Mouse (Mus musculus): ENCODE data around the gene Trio.

Trio gene

DNA sequence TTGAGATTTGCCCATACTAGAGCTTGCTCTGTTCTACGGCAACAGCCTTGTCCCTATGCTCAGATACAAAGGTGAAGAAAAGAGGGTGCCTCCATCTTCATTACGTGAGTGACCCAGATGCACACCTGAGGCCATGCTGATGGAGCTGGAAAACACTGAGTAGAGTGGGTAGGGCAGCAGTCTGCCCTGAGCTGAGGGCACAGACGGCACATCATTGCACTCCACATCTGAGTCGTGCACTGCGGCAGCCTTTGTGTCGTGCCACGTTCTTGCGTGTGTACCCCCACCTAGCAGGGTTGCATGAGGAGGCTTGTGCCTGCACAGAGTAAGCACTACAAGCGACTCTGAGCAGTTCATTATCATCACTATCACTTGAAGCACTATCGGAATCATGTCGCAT, 80.8 kb downstream of the Trio start:
- DNase-seq (ENCODE audit: low spot score): no peak

DNA sequence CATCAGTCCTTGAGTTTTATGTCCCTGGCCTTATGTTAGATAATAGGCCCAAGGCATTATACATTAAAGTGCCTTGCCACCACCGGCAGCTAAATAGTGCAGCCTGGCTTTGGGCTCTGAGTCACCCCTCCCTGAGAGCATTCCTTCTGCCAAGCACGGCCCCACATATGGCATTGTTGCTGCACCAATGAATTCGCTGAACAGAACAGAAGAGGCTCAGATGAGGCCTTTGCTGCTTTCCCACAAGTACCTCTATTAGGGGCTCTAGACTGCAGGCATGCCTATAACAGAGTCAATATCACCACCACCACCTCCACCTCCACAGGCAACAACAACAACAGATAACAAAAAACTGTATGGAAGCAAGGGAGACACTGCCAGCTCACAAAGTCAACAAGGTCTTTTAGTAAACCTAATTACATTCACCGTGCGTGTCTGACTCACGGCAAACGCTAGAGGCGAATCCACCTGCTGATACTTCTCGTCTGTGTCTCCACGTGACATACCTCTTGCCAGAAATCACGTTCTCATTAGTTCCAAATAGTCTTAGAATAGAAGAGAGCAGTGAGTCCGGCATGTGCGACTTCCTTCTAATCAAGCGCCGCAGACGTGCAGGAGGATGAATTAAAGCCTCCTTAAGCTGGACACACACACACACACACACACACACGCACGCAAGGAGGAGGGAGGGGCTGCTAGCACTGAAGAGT, 82.0 kb downstream of the Trio start:
- DNase-seq (ENCODE audit: low spot score): no peak

DNA sequence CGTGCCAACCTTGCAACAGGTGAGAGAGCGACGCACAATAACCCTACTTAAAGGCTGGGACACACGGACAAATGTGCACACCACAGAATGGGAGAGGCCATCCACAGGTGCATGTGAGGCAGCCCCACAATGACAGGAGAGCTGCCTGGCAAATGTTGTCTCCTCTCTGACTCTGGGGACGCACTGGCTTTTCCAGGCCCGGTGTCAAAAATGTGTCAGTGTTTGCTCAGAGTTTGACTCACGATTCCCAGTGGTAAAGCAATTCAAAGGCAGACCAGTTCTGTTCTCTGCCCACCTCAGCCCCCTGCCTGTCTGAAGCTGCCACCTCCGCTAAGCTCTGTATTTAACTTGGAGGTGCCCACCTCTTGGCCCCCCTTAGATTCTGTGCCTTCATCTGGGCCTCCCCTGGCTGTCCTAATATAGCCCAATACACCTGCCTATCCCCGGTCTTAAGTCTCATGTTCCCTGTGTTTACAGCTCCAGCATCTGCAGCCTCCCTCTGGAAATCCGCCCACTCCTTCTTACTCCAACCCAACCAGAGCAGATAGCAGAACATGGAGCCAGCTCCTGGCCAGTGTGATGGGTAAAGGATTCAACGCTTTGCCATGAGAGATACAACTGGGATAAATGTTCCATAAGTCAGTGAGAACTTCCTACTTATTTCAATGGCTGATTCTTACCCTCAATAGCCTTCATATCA, 83.3 kb downstream of the Trio start:
- DNase-seq (ENCODE audit: low spot score): no peak

DNA sequence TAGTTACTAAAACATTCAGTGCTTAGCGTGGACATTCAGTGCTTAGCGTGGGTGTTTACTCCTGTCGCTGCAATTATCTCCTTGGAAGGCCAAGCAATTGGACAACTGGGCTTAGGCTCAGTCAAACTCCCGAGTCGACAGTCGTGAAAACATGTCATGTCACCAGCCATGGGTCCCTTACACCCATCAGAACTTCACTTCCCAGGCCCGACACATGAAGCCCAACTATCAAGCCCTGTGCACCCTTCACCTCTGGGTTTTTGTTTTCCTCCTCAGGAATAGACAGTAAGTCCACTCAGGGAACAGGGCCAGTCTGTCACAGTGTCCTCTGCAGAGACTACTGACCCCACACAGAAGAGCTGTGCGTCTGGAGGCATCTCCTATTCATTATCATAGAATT, 84.2 kb downstream of the Trio start:
- no peak for DNase-seq (ENCODE audit: low spot score)

DNA sequence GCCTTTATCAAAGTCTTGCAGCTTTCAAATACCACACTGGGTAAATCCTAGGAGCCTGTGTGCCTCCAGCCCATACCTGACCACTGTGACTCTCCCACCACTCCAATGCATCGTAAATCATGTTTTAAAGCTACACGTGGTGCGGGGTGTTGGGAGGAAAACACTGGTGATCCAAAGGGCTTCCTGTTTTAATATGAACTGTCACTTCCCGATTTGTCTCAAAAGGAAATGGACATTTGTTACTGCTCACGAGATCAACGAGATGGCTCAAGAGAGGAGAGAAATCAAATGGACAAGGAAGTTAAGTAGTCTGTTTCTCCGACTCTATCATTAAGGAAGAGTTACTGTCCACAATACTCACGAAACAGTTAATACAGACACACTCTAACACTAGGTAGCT, 84.6 kb downstream of the Trio start:
- DNase-seq (ENCODE audit: low spot score): no peak

DNA sequence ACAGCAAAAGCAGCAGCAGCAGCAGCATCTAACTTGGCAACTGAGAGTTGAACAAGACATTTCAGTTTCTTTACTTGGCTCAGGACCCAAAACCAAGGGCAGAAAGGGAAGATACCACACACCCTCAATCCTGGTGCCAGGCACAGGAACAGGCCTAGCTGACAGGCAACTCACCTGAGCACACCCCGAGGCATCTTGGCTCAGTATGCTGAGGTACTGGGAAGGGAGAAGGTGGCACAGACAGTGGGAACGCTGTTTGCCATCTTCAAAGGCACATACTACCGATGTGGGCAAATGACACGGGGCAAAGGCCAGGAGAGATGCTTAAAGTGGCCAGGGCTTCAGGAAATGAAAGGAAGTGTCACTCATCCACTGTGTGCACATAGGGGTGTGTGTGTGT, 85.6 kb downstream of the Trio start:
- DNase-seq (ENCODE audit: low spot score): no peak

DNA sequence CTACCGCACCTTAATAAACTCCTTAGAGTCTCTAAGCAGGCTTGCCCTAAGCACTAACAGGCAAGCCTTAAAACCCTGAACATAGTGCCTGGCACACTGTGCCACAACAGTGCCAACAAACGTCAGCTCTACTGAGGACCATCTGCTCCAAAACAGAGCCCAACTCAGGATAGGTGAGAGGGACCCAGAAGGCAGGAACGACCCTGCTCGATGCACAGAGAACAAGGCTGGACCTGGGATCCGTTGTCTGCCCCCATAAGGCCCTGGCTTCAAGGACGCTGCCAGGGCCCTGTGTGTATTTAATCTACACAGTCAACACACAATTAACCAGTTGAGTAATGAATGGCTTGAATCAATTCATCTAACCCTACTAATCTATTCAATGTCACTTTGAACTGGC, 86.8 kb downstream of the Trio start:
- no peak for DNase-seq (ENCODE audit: low spot score)

DNA sequence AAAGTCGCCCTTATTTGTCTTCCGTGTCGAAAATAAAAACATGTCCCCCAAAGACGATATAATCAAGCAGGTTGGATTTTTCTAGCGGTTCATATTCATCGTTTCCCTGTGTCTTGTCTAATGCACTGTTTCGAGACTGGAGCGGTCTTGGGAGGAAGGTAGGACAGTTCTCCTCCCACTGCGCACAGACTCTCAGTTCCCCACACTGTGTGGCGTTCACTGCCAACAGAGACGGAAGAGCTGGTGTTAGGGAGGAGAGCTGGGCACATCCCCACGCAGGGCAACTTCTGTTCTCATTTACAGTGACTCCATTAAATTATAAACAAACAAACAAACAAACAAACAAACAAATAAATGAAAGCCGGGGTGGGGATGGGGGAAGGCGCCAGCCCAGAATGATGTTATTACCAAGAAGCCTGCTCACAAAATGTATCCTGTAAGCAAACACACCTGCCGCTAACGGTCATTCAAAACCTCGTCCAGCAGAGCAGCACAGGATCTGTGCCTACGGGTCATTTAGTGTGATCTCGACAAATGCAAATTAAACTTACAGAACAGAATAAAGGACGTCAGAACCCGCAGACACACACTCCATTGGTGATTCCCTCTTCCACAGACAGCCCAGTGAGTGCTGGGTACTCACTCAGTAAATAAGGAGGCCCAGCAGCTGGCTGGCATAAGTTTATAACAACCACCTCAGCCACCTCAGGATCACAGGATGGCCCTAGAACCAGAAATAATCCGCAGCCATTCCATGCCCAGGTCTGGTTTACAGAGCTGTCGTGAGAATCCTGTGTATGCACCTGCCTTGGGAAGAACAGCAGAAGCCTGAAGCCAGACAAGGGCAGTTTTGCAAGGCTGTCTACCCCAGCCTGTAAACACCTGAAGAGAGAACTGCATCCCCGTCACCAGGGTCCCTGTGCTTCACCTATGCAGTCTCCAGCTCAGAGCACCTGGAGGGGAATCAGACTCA, 87.5 kb downstream of the Trio start:
- no peak for DNase-seq (ENCODE audit: low spot score)

DNA sequence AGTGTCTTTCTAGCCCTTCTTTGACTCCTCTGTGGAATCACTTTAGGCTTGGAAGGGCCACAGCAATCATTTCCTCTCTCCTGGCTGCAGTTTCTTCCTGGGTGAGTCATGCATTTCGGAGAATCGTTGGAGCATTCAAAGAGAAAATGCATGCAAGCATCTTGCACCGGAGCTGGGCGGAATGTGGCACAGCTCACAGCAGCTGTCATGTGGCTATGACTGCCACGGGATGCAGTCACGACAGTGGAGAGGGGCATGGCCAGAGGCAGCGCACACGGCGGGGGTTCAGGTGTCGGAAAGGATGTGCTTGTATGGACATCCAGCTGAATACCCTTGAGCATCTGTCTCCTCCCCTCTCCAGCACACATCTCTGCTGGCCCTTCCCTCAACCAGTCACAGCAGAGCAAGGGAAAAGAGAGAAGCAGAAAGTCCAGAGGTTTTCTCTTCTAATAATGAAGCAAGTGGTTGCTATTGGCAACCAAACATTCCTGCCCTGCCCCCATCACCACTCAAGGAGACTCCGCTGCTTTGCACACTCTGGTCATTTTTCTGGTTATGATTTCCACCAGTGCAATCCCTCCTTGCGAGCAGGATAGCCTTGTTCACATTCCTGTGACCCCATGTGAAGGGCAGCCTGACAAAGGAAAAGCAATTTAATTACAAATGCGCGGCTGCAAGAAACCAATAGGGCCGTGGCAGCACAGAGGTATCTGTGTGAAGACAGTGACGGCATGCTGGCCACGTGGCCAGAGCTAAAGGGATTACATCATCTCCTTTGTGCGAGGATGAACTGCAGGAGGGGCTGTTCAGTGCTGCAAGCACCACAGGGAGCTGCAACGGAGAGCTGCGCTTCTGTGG, 88.4 kb downstream of the Trio start:
- no peak for DNase-seq (ENCODE audit: low spot score)

DNA sequence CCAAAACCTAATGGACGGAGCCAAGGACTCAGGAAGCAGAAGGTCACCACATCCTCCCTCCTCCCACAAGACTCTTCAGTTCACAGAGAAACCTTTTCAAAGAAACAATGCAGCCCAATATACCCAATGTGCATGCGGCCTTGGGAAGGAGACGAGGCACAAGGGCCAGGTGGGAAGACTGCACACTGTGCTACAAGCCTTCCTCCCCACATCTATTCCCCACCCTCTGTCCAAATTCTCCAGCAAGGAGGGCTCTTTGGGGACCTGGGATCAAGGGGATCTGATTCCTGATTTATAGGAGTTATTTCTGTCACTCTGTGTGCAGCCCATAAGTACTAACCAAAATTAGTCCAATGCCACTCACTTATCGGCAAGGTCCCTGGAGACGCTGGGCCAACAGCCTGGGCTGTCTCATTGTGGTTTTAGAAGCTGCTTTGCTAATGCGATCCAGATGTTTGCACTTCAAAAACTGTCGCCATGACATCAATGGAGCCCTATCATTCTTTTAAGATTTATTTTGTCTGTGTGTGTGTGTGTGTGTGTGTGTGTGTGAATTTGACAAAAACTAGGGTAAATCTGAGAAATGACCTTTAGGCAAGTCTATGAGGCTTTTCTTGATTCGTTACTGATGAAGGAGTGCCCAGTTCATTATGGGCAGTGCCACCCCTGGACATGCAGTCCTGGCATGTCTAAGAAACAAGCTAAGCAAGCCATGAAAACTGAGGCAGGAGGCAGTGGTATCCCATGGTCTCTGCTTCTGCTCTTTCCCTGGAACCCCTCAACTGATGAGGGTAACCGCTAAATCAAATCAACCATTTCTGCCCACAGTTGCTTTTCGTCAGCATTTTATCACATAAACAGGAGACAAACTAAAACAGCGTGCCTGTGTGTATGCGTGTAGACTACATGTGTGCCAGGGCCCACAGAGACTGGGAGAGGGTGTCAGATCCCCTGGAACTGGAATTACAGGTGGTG, 89.6 kb downstream of the Trio start:
- DNase-seq (ENCODE audit: low spot score): no peak

DNA sequence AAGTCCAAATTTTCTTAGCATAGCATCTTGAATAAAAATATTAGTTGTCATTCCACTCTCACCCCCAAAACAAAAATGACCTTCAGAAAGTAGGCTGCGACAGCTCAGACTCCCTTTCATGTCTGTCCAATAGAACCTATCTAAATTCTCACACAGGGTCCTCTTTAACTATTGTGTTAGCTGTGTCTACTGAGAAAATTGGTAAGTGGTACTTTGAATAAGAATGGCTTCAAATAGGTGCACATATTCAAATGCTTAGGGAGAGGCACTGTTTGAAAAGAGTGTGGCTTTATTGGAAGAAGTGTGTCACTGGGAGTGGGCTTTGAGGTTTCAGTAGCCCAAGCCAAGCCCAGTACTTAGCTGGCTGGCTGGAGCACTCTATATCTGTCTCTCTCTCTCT, 92.4 kb downstream of the Trio start:
- no peak for DNase-seq (ENCODE audit: low spot score)

DNA sequence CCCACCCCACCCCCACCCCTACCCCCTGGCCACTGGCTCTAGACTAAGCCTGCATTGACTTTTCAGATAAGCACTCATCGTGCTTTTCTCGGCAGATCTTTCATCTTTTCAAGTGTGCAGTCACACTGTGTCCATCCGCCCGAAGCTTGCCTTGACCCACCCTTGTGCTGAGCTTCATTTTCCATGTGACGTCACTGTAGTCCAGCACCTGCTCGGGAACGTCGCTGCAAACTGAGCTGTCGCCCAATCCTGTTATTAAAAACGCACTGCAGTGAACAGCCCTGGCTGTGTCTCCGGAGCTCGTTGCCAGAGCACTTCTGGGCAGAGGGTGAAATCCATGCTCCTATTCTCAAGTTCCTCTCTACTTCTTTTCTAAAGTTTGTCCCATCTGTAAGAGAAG, 93.8 kb downstream of the Trio start:
- no peak for DNase-seq (ENCODE audit: low spot score)

DNA sequence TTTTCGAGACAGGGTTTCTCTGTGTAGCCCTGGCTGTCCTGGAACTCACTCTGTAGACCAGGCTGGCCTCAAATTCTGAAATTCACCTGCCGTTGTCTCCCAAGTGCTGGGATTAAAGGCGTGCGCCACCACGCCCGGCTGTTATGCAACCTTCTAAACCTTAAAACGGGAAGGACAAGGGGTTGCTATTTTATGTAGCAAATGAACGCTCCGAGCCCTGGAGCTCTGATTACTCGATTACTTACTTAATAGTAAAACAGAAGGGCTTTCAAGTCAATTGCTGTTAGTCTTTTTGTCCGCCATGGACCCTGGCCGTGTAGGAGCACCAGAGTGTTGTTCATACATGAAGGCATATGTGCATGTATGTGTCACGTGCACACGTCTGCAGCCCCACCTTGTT, 94.2 kb downstream of the Trio start:
- DNase-seq (ENCODE audit: low spot score): no peak

DNA sequence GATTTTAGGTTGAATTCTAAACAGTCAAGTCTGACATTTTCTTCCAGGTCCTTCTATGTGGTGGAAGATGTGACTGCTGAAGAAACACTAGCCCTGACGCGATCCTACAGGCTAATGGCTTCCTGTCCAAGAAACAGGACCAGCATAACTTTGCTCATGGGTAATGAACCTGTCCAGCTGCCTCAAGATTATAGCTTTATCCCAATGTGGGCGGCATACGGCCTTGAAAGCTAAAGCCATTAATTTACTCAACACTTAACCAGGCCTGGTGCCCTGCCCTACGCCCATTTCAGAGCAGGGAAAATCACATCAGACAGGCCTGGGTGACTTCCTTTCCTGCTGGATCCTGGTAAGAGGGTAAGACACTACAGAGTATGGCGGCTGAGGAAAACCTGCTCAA, 98.0 kb downstream of the Trio start:
- no peak for DNase-seq (ENCODE audit: low spot score)

DNA sequence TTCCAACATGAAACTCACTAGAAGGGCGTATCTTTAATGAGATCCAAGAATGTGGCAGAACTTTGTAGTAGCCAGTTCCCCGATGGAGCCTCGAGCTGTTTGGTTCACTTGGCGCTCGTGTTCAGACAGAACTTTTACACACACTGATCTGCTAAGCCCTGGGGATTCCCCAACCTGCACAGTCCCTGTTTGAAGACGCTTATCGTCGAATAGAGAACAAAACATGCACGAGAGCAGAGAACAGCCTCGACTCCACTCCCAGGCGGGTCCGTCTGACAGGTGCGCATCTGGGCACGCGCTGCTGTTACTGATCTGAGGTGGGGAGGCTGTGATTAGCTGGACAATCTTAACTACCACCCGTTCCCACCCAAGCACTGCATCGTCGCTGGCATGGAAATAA, 98.7 kb downstream of the Trio start:
- no peak for DNase-seq (ENCODE audit: low spot score)

DNA sequence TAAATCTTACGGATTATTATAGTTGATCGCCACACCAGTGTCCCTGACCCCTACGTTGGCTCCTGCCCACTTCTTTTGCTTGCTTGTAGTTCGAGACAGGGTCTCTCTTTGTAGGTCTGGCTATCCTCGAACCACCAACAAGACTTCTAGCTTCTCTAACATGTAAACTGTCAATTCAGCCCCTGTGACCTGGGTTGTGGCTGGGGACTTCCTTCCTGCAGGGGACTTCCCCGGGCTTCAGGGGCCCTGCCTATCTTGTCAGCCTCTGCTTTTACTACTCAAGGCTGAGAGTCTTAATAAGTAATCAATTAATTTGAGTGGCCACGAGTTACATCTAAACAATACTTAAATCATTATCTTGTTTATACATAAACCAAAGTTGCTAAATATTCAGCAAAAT, 99.2 kb downstream of the Trio start:
- no peak for DNase-seq (ENCODE audit: low spot score)

DNA sequence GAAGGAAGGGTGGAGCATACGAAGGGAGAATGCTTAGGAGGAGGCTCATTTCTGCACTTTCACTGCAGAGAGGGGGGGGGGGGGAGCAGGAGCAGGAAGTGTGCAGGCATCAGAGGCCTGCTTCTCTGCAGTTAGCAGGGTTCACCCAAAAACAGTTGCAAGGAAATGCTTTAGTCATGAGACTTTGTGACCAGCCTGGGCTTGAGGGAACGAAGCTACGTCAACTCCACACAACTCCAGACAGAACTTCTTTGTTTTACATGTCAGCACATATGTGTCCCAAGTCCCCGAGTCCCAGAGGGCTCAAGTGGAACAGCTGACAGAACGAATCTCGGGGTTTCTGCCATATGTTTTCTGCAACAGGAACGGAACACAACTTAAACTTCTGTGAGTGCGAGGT, 99.8 kb downstream of the Trio start:
- no peak for DNase-seq (ENCODE audit: low spot score)

DNA sequence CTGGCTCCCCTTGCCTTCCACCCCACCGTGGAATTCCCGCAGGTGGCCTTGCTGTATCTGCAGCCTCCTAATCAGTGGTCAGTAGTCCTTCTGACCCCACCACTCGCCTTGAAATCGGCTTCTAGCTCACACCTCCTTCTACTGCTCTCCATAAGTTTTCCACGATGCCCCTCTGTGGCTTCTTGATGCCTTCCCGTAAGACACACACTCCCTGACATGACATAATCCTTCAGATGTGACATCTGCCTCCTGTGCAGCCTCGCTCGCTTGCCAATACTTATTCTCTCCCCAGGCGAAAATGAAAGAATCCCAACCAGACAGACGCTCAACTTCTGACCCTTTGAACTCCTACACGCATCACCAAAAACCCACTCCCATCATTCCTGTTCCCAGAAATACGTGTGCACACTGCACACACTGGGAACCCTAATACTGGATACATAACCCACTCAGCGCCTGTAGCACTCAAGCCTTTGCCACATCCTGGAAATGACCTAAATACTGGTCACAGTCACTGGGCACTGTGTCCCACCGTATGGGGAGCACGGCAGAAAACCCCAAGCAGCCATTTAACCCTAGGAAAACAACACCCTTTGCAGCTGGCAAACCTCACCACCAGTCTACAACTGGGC, 100.5 kb downstream of the Trio start:
- no peak for DNase-seq (ENCODE audit: low spot score)

DNA sequence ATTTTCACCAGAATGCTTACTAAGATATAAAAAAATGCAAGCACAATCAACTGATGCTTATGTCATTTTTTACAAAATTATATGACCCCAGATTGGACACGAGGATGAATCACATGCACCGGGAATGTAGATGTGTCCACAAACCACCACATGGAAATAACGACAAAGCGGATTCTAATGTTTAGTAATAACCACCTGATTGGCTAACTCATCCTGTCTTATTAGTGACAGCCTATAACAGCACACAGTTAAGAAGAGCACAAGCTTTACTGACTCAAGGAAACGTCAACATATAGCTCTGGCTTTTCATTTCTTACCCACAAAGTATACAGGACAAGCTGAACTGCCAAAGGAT, 101.7 kb downstream of the Trio start:
- no peak for DNase-seq (ENCODE audit: low spot score)

DNA sequence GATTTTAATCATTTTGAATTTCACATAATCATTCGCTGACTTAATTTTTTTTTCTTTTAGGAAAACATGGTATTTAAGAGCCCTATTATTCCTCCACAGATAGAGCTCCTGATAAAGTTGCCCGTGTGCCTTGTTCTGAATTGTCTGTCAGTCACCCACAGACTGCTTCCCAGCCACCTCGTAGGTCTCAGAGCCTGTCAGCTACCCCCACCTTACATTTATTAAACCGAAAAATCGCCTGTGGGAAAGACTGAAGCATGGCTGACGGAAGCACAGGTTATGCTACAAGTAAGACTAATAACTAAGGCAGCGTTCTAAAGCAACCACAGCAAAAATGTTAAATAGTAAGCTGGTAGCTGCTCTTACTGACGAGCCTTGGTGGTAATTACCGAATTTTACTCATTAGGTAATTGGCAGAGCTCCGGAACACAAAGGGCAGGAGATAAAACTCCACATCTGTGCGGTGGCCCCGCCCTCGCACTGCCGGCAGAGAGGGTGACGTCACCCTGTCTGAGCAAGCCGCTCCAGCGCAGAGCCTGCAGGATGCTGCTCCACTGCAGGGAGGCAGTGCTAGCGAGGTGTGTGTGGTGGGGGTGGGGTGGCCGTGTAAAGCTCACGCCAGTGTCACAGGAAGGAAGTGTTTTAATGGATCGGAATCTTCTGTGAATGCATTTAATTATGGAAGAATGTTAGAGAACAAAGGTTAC, 102.2 kb downstream of the Trio start:
- no peak for DNase-seq (ENCODE audit: low spot score)

Measured in ovary, postnatal 10 days (tissue).